In genomic region chr2:167273206-167273740, GRCm38 (mm10) we compare ENCODE assay signal across 13 mouse cellular contexts. TPM values are rescaled to one million over a fixed set of nuclear protein-coding genes. Genes with fewer than 3 reads are reported as not detected.
DNase-seq lines count a peak whose midpoint lies in the region; ATAC-seq lines count a peak whose summit lies in the region.
"Had no signal": no experiment of that assay in that cellular context is flagged by ENCODE, and none has a peak within 500 bp of the region (broad histone marks: within the 10 kb centered on the region; RNA-seq: fewer than 3 reads in every experiment).

No protein-coding gene starts in this region.

- H3K4me2 ChIP-seq in heart, embryonic 11.5 days = no peak overlapping the region
- H3K4me2 ChIP-seq: intestine, embryonic 15.5 days; liver, embryonic 13.5 days; neural tube, embryonic 15.5 days had no signal

- H3K36me3 ChIP-seq in heart, embryonic 10.5 days = no peaks in the 10 kb centered on the region
- H3K36me3 ChIP-seq in heart, embryonic 11.5 days (ENCODE audit: control insufficient read depth, insufficient read depth, low read length) = no peaks in the 10 kb centered on the region
- no peaks in the 10 kb centered on the region for H3K36me3 ChIP-seq in embryonic facial prominence, embryonic 10.5 days (replicated peaks)
- H3K36me3 ChIP-seq: intestine, embryonic 15.5 days; liver, embryonic 13.5 days; midbrain, embryonic 10.5 days; neural tube, embryonic 15.5 days had no signal

- 75% methylated on average over 13 of the region's 13 CpGs for WGBS in heart, embryonic 10.5 days
- 64% methylated on average over 13 of the region's 13 CpGs for WGBS in heart, embryonic 11.5 days (ENCODE audit: insufficient replicate concordance)
- 82% methylated on average over 13 of the region's 13 CpGs for WGBS in embryonic facial prominence, embryonic 10.5 days

- H3K9me3 ChIP-seq in heart, embryonic 10.5 days = no peaks in the 10 kb centered on the region
- H3K9me3 ChIP-seq in heart, embryonic 11.5 days (replicated peaks; ENCODE audit: control insufficient read depth, low read length) = no peaks in the 10 kb centered on the region
- no peaks in the 10 kb centered on the region for H3K9me3 ChIP-seq in embryonic facial prominence, embryonic 10.5 days
- H3K9me3 ChIP-seq: intestine, embryonic 15.5 days; liver, embryonic 13.5 days; midbrain, embryonic 10.5 days; neural tube, embryonic 15.5 days had no signal

- intact Hi-C loops in gastrocnemius, postnatal 14 days (cut with DNase I; ENCODE audit: low total_unique reads) = no loop called here

- H3K27me3 ChIP-seq in heart, embryonic 10.5 days (ENCODE audit: insufficient read depth, poor library complexity, severe bottlenecking) = no peaks in the 10 kb centered on the region
- no peaks in the 10 kb centered on the region for H3K27me3 ChIP-seq in heart, embryonic 11.5 days (ENCODE audit: control insufficient read depth, insufficient read depth, low read length)
- 0 out of 2 replicates have a peak, but pooled peaks cover 5% of the 10 kb centered on the region for H3K27me3 ChIP-seq in embryonic facial prominence, embryonic 10.5 days (replicated peaks; ENCODE audit: low read depth, poor library complexity, severe bottlenecking)
- H3K27me3 ChIP-seq: neural tube, embryonic 15.5 days had no signal

- no peak overlapping the region for H3K9ac ChIP-seq in heart, embryonic 11.5 days (ENCODE audit: low read depth, low read length)
- H3K9ac ChIP-seq: intestine, embryonic 15.5 days; liver, embryonic 13.5 days; neural tube, embryonic 15.5 days had no signal

- H3K4me1 ChIP-seq in heart, embryonic 10.5 days = peaks cover 6% of the 10 kb centered on the region; the same call in 1 of the 2 replicates
- no peaks in the 10 kb centered on the region for H3K4me1 ChIP-seq in heart, embryonic 11.5 days (ENCODE audit: control insufficient read depth, insufficient read depth, low read length)
- no peaks in the 10 kb centered on the region for H3K4me1 ChIP-seq in embryonic facial prominence, embryonic 10.5 days
- H3K4me1 ChIP-seq: intestine, embryonic 15.5 days; liver, embryonic 13.5 days; neural tube, embryonic 15.5 days had no signal

- H3K4me3 ChIP-seq in heart, embryonic 10.5 days = no peak overlapping the region
- no peak overlapping the region for H3K4me3 ChIP-seq in heart, embryonic 11.5 days (ENCODE audit: low read depth, low read length)
- no peak overlapping the region for H3K4me3 ChIP-seq in embryonic facial prominence, embryonic 10.5 days
- H3K4me3 ChIP-seq: intestine, embryonic 15.5 days; liver, embryonic 13.5 days; midbrain, embryonic 10.5 days; neural tube, embryonic 15.5 days had no signal

- ATAC-seq in heart, embryonic 11.5 days (replicated peaks; ENCODE audit: insufficient number of reproducible peaks, low FRiP score, low TSS enrichment) = no peak
- ATAC-seq: intestine, embryonic 15.5 days had no signal

- no peak for DNase-seq in heart, embryonic 10.5 days (ENCODE audit: low spot score)
- peak; percentile 17 to 21 for DNase-seq in right cerebral cortex, postnatal 10 days (ENCODE audit: low spot score in 2 of 2)
- DNase-seq in right cerebral cortex, postnatal 25 days = no peak
- peak; percentile 1 for DNase-seq in gastrocnemius, postnatal 14 days
- DNase-seq in urinary bladder, postnatal 10 days (ENCODE audit: low spot score) = peak; percentile 3
- no peak for DNase-seq in cerebellum, adult 9-11 months
- DNase-seq in embryonic facial prominence, embryonic 10.5 days (ENCODE audit: low spot score) = no peak
- DNase-seq: cerebellum, adult 18-20 months; liver, embryonic 13.5 days had no signal

- H3K27ac ChIP-seq in heart, embryonic 10.5 days = 0 out of 2 replicates have a peak overlapping the region, but pooled peaks have one; percentile 12
- H3K27ac ChIP-seq in heart, embryonic 11.5 days (ENCODE audit: low read depth, low read length) = no peak overlapping the region
- H3K27ac ChIP-seq in embryonic facial prominence, embryonic 10.5 days (replicated peaks) = no peak overlapping the region
- H3K27ac ChIP-seq: intestine, embryonic 15.5 days; liver, embryonic 13.5 days; midbrain, embryonic 10.5 days; neural tube, embryonic 15.5 days had no signal

RNA-seq across cellular contexts. Expression of gene Ptgis, which starts 32.9 kb away (rescaled TPM):
- polyA plus RNA-seq in heart, embryonic 10.5 days (2016; fragmentation: Nextera tagmentation; extraction: Ambion mirVana) = 16.3 and 21.4 TPM in 2 replicates
- polyA plus RNA-seq in heart, embryonic 11.5 days (2014; fragmentation: Nextera tagmentation; extraction: Ambion mirVana) = 19.6 and 21.6 TPM in 2 replicates
- 10 to 100 TPM in 1 of 2 experiments, 1 to 10 TPM in 1; 8.0 to 11.1 TPM for total RNA-seq in gastrocnemius, postnatal 14 days (2021)
- polyA plus RNA-seq in embryonic facial prominence, embryonic 10.5 days (2016; fragmentation: Nextera tagmentation; extraction: Ambion mirVana) = 13.7 and 14.6 TPM in 2 replicates

Comparison
In these comparisons a context has a peak if more than half of its experiments do, and no peak if none do; other contexts are left out.
1. DNase-seq: peak in right cerebral cortex, postnatal 10 days (2 of 2), gastrocnemius, postnatal 14 days (single experiment) and urinary bladder, postnatal 10 days (single experiment); none in heart, embryonic 10.5 days (single experiment), right cerebral cortex, postnatal 25 days (single experiment), cerebellum, adult 9-11 months (single experiment) and embryonic facial prominence, embryonic 10.5 days (single experiment).